Mouse (Mus musculus): ENCODE data around the gene Fgfrl1.

DNA sequence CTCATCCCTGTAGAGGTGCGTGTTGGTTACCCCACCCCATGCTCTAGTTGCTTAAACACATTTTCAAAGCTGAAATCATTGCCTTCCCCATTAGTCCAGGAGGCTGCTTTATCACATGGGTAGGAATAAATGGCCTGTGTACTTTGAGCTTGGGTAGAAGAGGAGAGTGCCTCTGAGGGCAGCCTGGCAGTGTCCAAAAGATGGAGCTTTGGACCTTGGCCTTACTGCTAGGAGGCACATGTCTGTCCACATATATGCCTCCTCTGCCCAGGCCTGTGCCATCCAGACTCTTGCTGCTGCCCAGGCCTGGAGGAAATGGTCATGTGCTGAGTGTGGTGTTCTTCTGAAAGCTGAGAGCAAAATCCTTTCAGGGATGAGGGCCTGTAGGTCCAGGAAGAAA is 16.2 kb downstream of the Fgfrl1 start:
- TF ChIP-seq CTCF (IDR thresholded peaks at IDR 0.05; ENCODE audit: insufficient read depth, low read depth, low read length) (no peak), POLR2A (IDR thresholded peaks at IDR 0.05; ENCODE audit: insufficient read depth, low read depth, low read length) (no peak)
